Mouse (Mus musculus) thymus, adult 2 months (tissue): Measurements from ENCODE around the gene Fbxl15. TPM values are rescaled to one million over a fixed set of nuclear protein-coding genes. Genes with fewer than 3 reads are reported as not detected.

Source experiments
- DNase-seq: peaks from one replicate; pipeline ENCODE4 v3.0.0; 2021
- H3K27ac ChIP-seq: fragments of 200-500 bp; 2 replicates; pipeline ENCODE4 v1.5.1; 2012; ENCODE audit warnings: low read length, control low read depth; ENCODE audit not compliant: control insufficient read depth, insufficient read depth
- H3K27me3 ChIP-seq: fragments of 200-500 bp; 2 replicates; pipeline ENCODE4 v1.6.1; 2012; ENCODE audit warnings: mild to moderate bottlenecking, low read length, moderate library complexity, mixed read lengths; ENCODE audit not compliant: control insufficient read depth, insufficient read depth
- H3K36me3 ChIP-seq: fragments of 200-500 bp; 2 replicates; pipeline ENCODE4 v1.6.1; 2012; ENCODE audit warnings: mild to moderate bottlenecking, low read length, moderate library complexity; ENCODE audit not compliant: control insufficient read depth, insufficient read depth
- H3K4me1 ChIP-seq: fragments of 200-500 bp; replicated peaks from 2 replicates; pipeline ENCODE4 v1.6.1; 2012; ENCODE audit warnings: low read length; ENCODE audit not compliant: control insufficient read depth, insufficient read depth
- H3K4me3 ChIP-seq: fragments of 200-500 bp; 2 replicates; pipeline ENCODE4 v1.5.1; 2012; ENCODE audit warnings: mild to moderate bottlenecking, low read length, control low read depth, moderate library complexity; ENCODE audit not compliant: control insufficient read depth, insufficient read depth
- CTCF ChIP-seq: fragments of 200-500 bp; IDR thresholded peaks from 2 replicates; pipeline ENCODE4 v1.5.1; 2012; ENCODE audit warnings: mild to moderate bottlenecking, control low read depth, low read length, moderate library complexity, borderline replicate concordance; ENCODE audit not compliant: control insufficient read depth, poor library complexity, insufficient read depth; ENCODE audit errors: extremely low read depth
- POLR2A ChIP-seq: fragments of 200-500 bp; IDR thresholded peaks from 2 replicates; pipeline ENCODE4 v1.6.1; 2012; ENCODE audit warnings: mild to moderate bottlenecking, low read length, control low read depth, moderate library complexity; ENCODE audit not compliant: control insufficient read depth, poor library complexity, insufficient read depth; ENCODE audit errors: extremely low read depth
- WGBS: fragments of 180-500 bp; shearing (Covaris S2); methylation state at CpG from one replicate; pipeline ENCODE4 v1.1.7; 2018; 5-methylcytosine and 5-hydroxymethylcytosine counted together
- polyA plus RNA-seq: library from polyadenylated mRNA; depleted of rRNA; stranded (reverse); fragments of >200 nt; gene quantifications from 2 replicates; pipeline ENCODE4 v1.2.3, GENCODE M21; 2012

Gene Fbxl15
- polyA plus RNA-seq, 1 experiment, result 15.2 TPM

DNA sequence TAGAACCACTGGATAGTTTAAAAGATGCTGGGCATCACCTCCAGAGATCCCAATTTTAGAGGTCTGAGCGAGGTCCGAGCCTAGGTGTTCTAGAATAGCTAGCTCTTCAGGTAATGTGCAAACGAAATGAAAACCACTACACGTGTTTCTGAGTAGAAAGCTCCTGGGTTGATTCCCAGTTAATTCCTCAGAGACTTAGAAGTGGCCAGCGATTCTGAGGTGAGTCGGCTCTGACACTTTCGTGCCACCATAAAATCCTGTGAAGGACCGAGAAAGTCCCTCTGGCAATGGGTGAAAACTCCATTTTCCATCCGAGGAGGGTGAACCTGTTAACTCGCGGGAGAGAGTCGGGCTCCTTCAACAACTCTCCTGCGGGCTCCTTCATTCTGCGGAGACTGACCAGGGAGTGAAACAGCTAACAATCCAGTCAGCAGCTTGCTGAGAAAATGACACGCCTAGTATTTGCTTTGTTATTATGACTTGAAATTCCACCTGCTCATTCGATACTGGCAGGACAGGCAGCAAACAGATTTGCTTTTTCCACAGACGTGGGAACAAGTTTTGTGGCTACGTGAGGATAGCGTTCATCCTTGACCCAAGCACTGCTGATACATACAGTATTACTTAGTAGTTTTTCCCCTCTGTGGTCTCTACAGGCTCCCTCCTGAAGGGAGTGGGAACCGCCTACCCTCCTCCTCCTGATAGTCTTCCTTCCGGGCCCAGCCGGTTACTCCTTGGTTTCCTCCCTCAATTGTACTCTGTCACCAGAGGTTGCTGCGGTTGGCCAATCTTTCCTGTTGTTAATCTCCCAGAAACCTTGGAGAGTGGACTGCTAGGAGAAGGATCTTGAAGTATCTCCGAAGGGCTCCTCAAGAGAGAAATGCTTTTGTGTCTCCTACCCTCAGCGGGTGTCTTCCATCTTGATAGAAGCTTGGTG, 29.6 kb downstream of the Fbxl15 start:
- DNase-seq, result peak; percentile 24
- no peak overlapping the region for H3K27ac ChIP-seq

DNA sequence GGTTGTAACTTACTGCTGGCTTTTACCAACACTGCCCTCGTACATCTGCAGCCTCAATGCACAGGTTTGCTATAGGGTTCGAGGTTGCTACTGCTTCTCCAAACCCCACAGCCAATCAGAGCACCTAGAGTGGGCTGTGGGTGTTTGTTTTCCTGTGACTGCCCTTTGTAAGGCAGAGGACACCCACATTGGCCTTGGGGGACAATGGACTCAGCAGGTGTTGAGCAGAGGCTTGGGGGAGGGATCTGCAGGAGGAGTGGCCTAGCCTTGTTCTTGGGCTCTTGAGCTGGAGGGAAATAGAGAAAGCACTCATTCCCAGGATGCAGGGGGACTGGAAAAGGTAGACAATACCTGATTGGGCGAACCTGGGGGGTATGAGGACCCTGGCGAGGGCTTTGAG, 30.4 kb downstream of the Fbxl15 start:
- no peak for TF ChIP-seq CTCF
- no peak for TF ChIP-seq POLR2A
- H3K27me3 ChIP-seq, result no peaks in the 10 kb centered on the region
- no peak overlapping the region for H3K27ac ChIP-seq
- H3K36me3 ChIP-seq, result no peaks in the 10 kb centered on the region
- DNase-seq, result no peak
- H3K4me1 ChIP-seq, result peaks cover 19% of the 10 kb centered on the region
- H3K4me3 ChIP-seq, result no peak overlapping the region
- 45% methylated on average over 4 of the region's 4 CpGs for WGBS

More for the DNA sequence above, 29.6 kb downstream of the Fbxl15 start:
- Histone ChIP-seq H3K4me3 (peak overlapping the region; percentile 44), H3K36me3 (no peaks in the 10 kb centered on the region), H3K27me3 (no peaks in the 10 kb centered on the region), H3K4me1 (peaks cover 19% of the 10 kb centered on the region)
- WGBS, result 1% methylated on average over 25 of the region's 25 CpGs
- TF ChIP-seq POLR2A (no peak), CTCF (no peak)

DNA sequence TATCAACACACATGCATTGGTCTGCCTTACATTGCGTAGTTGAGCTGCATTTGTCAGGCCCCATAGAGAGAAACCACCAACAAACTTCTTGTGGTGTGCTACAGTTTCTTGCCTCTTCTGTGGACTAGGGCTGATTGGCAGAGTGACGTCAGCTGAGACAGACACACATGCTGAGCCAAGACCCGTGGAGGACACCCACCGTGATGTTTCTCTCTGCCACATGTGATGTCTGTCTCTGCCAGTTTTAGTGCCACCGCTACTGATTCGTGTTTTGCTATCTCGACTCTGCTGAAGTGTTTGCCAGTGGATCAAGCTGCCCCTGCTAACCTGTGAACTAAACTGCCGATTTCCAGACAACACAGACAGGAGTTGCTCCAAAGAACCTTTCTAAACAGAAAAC, 34.1 kb downstream of the Fbxl15 start:
- DNase-seq, result no peak
- WGBS, result 93% methylated on average over 8 of the region's 8 CpGs
- no peaks in the 10 kb centered on the region for H3K27me3 ChIP-seq
- H3K36me3 ChIP-seq, result no peaks in the 10 kb centered on the region
- no peak for TF ChIP-seq POLR2A
- TF ChIP-seq CTCF, result no peak
- peaks cover 14% of the 10 kb centered on the region for H3K4me1 ChIP-seq
- H3K4me3 ChIP-seq, result no peak overlapping the region
- no peak overlapping the region for H3K27ac ChIP-seq

DNA sequence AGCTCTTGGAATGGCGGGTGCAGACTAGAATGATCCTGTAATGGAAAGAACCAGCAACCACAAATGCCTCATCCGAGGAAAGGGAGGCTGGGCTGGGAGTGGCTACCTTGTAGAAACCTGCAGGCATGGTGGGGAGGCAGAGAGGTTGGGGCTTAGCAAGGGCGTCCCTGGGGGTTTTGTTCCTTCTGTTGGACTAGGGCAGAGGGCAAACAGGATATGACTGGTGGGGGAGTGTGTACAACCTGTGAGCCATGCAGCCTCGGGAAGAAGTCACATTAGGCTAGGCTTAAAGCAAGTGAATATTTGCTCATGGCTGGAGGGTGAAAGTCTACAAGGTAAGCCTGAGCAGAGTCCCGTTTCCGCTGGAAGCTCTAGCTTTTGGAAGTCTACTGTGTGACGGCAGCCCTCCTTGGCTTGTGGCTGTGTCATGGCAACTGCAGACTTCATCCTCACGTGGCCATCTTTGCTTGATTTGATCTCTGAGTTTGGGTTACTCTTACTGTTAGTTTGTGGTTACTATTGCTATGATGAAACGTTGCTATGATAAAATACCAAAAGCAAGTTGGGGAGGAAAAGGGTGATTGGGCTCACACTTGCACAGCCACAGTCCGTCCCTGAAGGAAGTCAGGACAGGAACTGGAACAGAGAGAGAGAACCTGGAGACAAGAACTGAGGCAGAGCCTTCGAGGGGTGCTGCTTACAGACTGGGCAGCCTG, 35.5 kb downstream of the Fbxl15 start:
- no peak for DNase-seq
- no peak overlapping the region; the same call in 1 of the 2 replicates for H3K27ac ChIP-seq
- WGBS, result 74% methylated on average over 11 of the region's 11 CpGs
- H3K36me3 ChIP-seq, result no peaks in the 10 kb centered on the region
- H3K4me3 ChIP-seq, result no peak overlapping the region
- H3K4me1 ChIP-seq, result peaks cover 2% of the 10 kb centered on the region; the same call in 1 of the 2 replicates
- no peaks in the 10 kb centered on the region for H3K27me3 ChIP-seq
- TF ChIP-seq POLR2A (no peak), CTCF (no peak)

DNA sequence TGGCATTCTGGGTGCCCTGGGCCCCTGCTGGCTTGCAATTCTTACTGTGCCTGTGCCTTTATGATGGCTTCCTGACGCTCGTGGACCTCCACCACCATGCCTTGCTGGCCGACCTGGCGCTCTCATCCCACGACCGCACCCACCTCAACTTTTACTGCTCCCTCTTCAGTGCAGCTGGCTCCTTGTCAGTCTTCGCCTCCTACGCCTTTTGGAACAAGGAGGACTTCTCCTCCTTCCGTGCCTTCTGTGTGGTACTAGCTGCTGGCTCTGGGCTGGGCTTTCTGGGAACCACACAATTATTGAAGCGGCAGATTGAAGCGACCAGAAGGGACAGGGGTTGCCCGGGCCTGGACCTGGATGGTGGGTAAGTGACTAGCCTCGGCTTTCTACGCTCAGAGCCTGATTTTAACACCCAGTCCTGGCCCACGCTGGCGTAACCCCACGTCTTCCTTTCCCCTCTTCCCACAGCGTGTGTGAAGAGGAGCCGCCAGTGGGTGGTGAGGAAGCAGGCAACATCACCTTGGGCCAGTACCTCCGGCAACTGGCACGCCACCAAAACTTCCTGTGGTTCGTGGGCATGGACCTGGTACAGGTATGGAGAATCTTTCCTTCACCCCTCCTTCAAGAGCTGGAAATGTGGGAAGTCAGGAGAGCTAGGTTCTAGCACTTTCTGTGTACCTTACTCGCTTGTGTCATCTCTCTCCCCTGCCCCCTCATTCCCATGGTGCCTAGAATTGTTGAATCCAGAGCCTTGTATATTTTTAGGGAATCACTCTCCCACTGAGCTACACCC, 40.0 kb downstream of the Fbxl15 start:
- 84% methylated on average over 23 of the region's 23 CpGs for WGBS

DNA sequence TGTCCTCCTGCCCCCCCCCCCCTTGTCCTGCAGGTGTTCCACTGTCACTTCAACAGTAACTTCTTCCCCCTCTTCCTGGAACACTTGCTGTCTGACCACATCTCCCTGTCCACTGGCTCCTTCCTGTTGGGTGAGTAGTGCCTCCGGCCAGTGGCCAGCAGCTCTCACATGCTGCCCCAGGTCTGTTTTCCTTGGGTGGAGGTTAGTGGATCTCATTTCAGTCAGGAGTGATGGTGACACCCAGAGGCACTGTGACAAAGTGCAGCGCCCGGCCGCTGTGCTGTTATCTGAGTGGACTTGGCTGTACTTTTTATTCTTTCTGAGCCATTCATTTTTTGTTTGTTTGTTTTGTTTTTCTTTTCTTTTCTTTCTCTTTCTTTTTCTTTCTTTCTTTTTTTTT, 41.2 kb downstream of the Fbxl15 start:
- no peaks in the 10 kb centered on the region for H3K36me3 ChIP-seq
- H3K27ac ChIP-seq, result no peak overlapping the region
- no peaks in the 10 kb centered on the region for H3K4me1 ChIP-seq
- 60% methylated on average over 4 of the region's 4 CpGs for WGBS
- no peak overlapping the region for H3K4me3 ChIP-seq
- peak; percentile 67; the same call in 1 of the 2 replicates for TF ChIP-seq CTCF
- TF ChIP-seq POLR2A, result no peak
- no peaks in the 10 kb centered on the region for H3K27me3 ChIP-seq
- peak; percentile 32 for DNase-seq

More for the DNA sequence above, 40.0 kb downstream of the Fbxl15 start:
- no peak overlapping the region for H3K4me3 ChIP-seq
- no peaks in the 10 kb centered on the region; the same call in 1 of the 2 replicates for H3K4me1 ChIP-seq
- TF ChIP-seq POLR2A (no peak), CTCF (no peak)
- no peaks in the 10 kb centered on the region for H3K36me3 ChIP-seq
- H3K27me3 ChIP-seq, result no peaks in the 10 kb centered on the region
- no peak overlapping the region for H3K27ac ChIP-seq
- DNase-seq, result no peak
